Mouse (Mus musculus) midbrain, embryonic 12.5 days (tissue): ENCODE results near the gene Plk3. TPM values are rescaled to one million over a fixed set of nuclear protein-coding genes. Genes with fewer than 3 reads are reported as not detected.

Experiments
- ATAC-seq: fragments of 200-750 bp; cut with Nextera tagmentation; 2 replicates; pipeline ENCODE4 v1.8.0; 2017; ENCODE audit warnings: low read depth, moderate TSS enrichment, moderate library complexity; ENCODE audit not compliant: low FRiP score
- H3K27ac ChIP-seq: fragments of 300-500 bp; sonication (generic); replicated peaks from 2 replicates; pipeline ENCODE4 v1.5.1; 2016; ENCODE audit warnings: mild to moderate bottlenecking
- H3K27me3 ChIP-seq: fragments of 300-500 bp; sonication (generic); 2 replicates; pipeline ENCODE4 v1.6.1; 2016; ENCODE audit warnings: mild to moderate bottlenecking
- H3K36me3 ChIP-seq: fragments of 300-500 bp; sonication (generic); 2 replicates; pipeline ENCODE4 v1.6.1; 2016
- H3K4me1 ChIP-seq: fragments of 300-500 bp; sonication (generic); 2 replicates; pipeline ENCODE4 v1.6.1; 2016
- H3K4me2 ChIP-seq: fragments of 300-500 bp; sonication (generic); replicated peaks from 2 replicates; pipeline ENCODE4 v1.6.1; 2016; ENCODE audit warnings: mild to moderate bottlenecking, moderate library complexity
- H3K4me3 ChIP-seq: fragments of 300-500 bp; sonication (generic); 2 replicates; pipeline ENCODE4 v1.5.1; 2016; ENCODE audit warnings: mild to moderate bottlenecking
- H3K9ac ChIP-seq: fragments of 300-500 bp; sonication (generic); replicated peaks from 2 replicates; pipeline ENCODE4 v1.6.1; 2016; ENCODE audit warnings: mild to moderate bottlenecking, moderate library complexity
- H3K9me3 ChIP-seq: fragments of 300-500 bp; sonication (generic); 2 replicates; pipeline ENCODE4 v1.6.1; 2016; ENCODE audit warnings: mild to moderate bottlenecking
- WGBS: fragments of 180-500 bp; shearing (Covaris S2); methylation state at CpG from one replicate; pipeline ENCODE4 v1.1.7; 2016; 5-methylcytosine and 5-hydroxymethylcytosine counted together
- microRNA-seq: library from miRNA; unstranded; fragments of <30 nt; microRNA quantifications from one replicate; pipeline ENCODE4, GENCODE M21; 2017
- polyA plus RNA-seq: library from polyadenylated mRNA; unstranded; fragments of >200 nt; fragmentation: Nextera tagmentation; extraction: Ambion mirVana; gene quantifications from 2 replicates; pipeline ENCODE4 v1.2.1, GENCODE M21; 2016

Gene Plk3
- polyA plus RNA-seq, 1 experiment from 2014 or later: 33.1 TPM

DNA sequence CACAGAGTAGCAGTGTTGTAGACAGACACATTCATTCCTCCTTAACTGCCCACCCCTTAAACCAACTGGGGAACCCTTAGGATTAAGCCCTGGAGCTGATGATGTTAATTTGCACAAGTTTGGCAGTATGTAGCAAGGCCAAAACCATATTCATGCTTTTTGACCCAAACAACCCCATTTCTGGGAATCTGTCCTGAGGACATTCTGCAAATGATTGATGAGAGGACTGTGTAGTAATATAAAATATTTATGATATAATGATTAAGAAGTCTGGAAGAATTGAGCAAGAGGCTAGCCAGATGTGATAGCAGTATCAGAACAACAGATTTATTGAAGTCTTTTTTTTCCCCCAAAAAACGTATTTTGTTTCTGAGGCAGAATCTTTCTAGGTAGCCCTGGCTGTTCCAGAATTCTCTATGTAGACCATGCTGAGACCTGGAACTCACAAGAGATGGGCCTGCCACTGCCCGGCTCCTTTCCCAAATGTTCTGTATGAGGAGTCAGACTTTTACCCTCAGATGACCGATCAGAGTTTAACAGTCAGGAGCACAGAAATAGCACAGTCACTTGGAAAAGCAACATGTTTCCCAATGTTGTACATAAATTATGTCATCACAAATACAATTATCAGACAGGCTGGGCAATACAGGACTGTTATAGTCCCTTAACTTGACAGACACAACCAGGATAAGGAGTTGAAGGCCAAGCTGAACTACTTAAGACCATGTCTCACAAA lies 39.0 kb downstream of the Plk3 start:
- no peak overlapping the region for H3K4me3 ChIP-seq
- H3K4me2 ChIP-seq: no peak overlapping the region

DNA sequence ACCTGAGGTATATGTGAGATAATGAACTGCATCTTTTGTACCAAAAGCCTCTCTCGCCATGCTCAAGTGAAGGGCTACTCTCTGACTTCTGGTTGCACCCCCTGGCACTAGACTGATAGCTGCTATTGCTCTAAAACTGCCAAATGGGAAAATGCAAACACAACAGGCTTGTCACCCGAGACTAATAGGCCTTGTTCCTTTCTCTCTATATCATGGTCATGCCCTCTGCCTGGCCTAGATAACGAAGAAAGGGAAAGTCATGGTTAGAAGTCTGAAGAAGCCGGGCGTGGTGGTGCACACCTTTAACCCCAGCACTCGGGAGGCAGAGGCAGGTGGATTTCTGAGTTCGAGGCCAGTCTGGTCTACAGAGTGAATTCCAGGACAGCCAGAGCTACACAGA lies 43.2 kb downstream of the Plk3 start:
- Histone ChIP-seq H3K9ac (no peak overlapping the region), H3K4me3 (no peak overlapping the region), H3K36me3 (peaks cover 7% of the 10 kb centered on the region; the same call in 1 of the 2 replicates), H3K27me3 (peaks cover 21% of the 10 kb centered on the region), H3K4me2 (no peak overlapping the region), H3K27ac (no peak overlapping the region), H3K9me3 (no peaks in the 10 kb centered on the region), H3K4me1 (peaks cover 4% of the 10 kb centered on the region; the same call in 1 of the 2 replicates)
- ATAC-seq: no peak
- 86% methylated on average over 7 of the region's 7 CpGs for WGBS

More for the DNA sequence above, 39.0 kb downstream of the Plk3 start:
- no peak overlapping the region for H3K27ac ChIP-seq
- H3K27me3 ChIP-seq: peaks cover 56% of the 10 kb centered on the region
- no peaks in the 10 kb centered on the region for H3K9me3 ChIP-seq
- ATAC-seq: no peak
- peaks cover 34% of the 10 kb centered on the region for H3K4me1 ChIP-seq
- WGBS: 74% methylated on average over 3 of the region's 3 CpGs
- H3K36me3 ChIP-seq: no peaks in the 10 kb centered on the region
- no peak overlapping the region for H3K9ac ChIP-seq

DNA sequence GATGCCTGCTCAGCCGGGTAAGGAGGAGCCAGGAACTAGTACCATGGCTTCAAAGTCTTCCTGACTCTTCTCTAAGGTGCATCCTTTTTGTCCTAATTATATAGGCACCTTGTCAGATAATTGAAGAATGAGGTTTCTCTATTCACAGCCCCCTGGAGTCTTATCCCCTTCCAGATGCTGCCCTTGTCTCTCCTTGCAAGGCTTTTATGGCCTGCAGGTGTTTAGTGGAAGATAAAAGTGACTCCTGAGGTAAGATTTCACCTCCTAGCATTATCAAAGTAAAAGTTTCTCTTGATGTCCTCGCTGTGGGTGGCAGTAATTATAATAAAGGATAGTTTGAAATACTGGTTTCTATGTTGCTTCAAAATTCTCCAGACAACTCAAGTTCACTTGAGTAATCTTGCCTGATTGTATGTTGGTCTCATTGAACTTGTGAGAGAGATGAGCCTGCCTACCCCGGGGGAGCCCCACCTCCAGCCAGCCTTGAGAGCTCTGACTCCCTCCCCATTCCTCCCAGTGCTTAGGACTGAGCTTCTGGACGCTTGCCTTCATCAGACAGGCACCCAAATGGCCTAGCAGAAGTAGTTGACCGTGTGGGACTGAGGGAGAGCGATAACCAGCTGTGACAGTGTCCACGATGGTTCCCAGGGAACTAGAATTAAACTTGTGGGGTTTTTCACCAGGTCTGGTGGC lies 45.7 kb downstream of the Plk3 start:
- H3K27ac ChIP-seq: no peak overlapping the region
- no peaks in the 10 kb centered on the region for H3K9me3 ChIP-seq
- no peak overlapping the region for H3K4me3 ChIP-seq
- H3K9ac ChIP-seq: no peak overlapping the region
- peaks cover 12% of the 10 kb centered on the region; the same call in 1 of the 2 replicates for H3K36me3 ChIP-seq
- no peak overlapping the region for H3K4me2 ChIP-seq
- no peaks in the 10 kb centered on the region for H3K4me1 ChIP-seq
- H3K27me3 ChIP-seq: peaks cover 4% of the 10 kb centered on the region
- 80% methylated on average over 7 of the region's 7 CpGs for WGBS
- no peak for ATAC-seq

Small RNA genes within 50 kb of the gene (microRNA-seq; reads per million reads assigned to microRNA genes)
- gene Gm22398: not detected

Other genes with a start within 250 kb of the Plk3 start
- 78.7 and 85.3 TPM in 2 replicates for gene Urod, start 139.6 kb downstream of the Plk3 start, polyA plus RNA-seq
- gene Hectd3, start 138.6 kb downstream of the Plk3 start, polyA plus RNA-seq: 16.7 and 17.8 TPM in 2 replicates
- gene Eif2b3, start 114.6 kb downstream of the Plk3 start, polyA plus RNA-seq: 43.1 and 44.1 TPM in 2 replicates
- 5.3 and 7.0 TPM in 2 replicates for gene Ptch2, start 37.9 kb downstream of the Plk3 start, polyA plus RNA-seq
- gene Btbd19, start 8.2 kb downstream of the Plk3 start, polyA plus RNA-seq: 3.8 and 4.2 TPM in 2 replicates
- gene Tctex1d4, start 7.2 kb downstream of the Plk3 start, polyA plus RNA-seq: not detected in 2 replicates
- gene Rps8, start 22.3 kb upstream of the Plk3 start, polyA plus RNA-seq: 573 and 608 TPM in 2 replicates
- gene Kif2c, start 48.7 kb upstream of the Plk3 start, polyA plus RNA-seq: 73.7 and 78.0 TPM in 2 replicates
- gene Tmem53, start 118.0 kb upstream of the Plk3 start, polyA plus RNA-seq: 7.1 TPM in 2 replicates
- gene Armh1, start 118.2 kb upstream of the Plk3 start, polyA plus RNA-seq: 0.32 and 0.47 TPM in 2 replicates